Mouse (Mus musculus): ENCODE measurements around the gene Stkld1. TPM values are rescaled to one million over a fixed set of nuclear protein-coding genes. Genes with fewer than 3 reads are reported as not detected.
A peak's percentile ranks its signal among the peaks of the same experiment; 100 is the strongest.

The Stkld1 gene
- polyA plus RNA-seq, 1 experiment = 138 TPM

DNA sequence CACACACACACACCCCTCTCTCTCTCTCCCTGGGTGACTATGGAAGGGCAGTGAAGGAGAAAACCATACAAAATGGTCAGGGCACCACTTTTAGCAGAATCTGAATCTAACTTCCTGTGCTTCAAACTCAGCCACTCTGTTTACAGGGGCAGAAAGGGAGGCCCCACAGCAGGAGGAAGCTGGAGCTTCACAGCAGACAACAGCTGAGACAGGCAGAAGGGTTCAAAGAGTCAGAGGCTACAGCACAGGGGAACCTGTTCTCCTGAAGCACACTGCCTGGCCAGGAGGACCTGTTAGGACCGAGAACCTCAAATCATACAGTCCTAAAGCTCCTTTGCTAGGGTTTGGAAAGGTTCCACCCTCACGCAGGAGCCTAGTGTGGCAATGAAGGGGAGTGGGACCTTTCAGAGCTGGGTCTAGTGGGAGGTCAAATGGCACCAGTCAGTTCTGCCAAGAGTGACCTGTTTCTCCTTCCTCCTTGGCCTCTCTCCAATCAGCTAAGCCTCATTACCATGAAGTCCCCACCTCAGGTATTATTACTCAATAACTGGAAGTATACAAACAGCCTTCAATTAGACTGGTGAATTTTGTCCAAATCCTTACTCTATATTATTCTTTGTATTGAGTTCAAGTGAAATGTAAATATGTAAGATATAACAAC is 21.0 kb downstream of the Stkld1 start:
- no peak overlapping the region for H3K27ac ChIP-seq (ENCODE audit: control insufficient read depth, insufficient read depth, low read depth, low read length)
- no peaks in the 10 kb centered on the region for H3K27me3 ChIP-seq (ENCODE audit: control insufficient read depth, insufficient read depth, low read length)
- H3K4me3 ChIP-seq (ENCODE audit: control insufficient read depth, low read depth, low read length) = no peak overlapping the region
- no peaks in the 10 kb centered on the region for H3K4me1 ChIP-seq (ENCODE audit: control insufficient read depth, insufficient read depth, low read length)
- no peak for TF ChIP-seq CTCF (IDR thresholded peaks at IDR 0.05; ENCODE audit: control insufficient read depth, insufficient read depth, insufficient replicate concordance, low read depth, low read length)
- no peak for TF ChIP-seq POLR2A (IDR thresholded peaks at IDR 0.05; ENCODE audit: control insufficient read depth, low read depth, low read length)
- H3K36me3 ChIP-seq (ENCODE audit: control insufficient read depth, insufficient read depth, low read length) = no peaks in the 10 kb centered on the region; the same call in none of the 2 replicates

DNA sequence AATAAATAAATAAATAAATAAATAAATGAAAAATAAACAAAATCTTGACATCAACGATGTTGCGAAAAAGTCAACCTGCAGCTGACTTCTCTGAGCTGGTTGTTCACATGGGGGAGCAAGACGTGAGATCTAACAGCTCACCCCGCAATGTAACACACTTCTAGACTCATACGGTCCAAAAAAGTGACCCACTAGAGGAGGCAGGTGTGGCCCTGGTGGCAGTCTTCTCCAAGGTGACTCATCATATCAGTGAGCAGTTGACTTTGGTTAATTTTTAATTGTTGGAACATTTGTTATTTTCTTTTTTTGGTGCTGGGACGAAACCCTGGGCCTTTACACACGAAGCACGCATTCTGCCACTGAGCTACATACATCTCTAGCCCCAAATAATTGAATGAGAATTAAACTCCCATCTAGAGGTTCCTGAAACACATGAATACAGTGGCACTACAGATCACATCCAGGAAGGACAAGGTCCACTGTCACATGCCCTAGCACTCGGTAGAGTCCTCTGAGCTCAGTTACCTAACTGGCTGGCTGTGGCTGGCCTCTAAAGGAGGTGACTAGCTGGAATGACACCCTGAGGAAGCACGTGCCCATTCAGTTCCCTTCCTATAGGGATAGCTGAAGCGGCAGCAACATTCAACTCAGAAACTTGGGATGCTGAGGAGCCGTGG is 23.1 kb downstream of the Stkld1 start:
- no peaks in the 10 kb centered on the region; the same call in none of the 2 replicates for H3K36me3 ChIP-seq (ENCODE audit: control insufficient read depth, insufficient read depth, low read length)
- H3K27me3 ChIP-seq (ENCODE audit: control insufficient read depth, insufficient read depth, low read length) = no peaks in the 10 kb centered on the region
- H3K27ac ChIP-seq (ENCODE audit: control insufficient read depth, insufficient read depth, low read depth, low read length) = no peak overlapping the region
- H3K4me3 ChIP-seq (ENCODE audit: control insufficient read depth, low read depth, low read length) = no peak overlapping the region
- TF ChIP-seq CTCF (IDR thresholded peaks at IDR 0.05; ENCODE audit: control insufficient read depth, insufficient read depth, insufficient replicate concordance, low read depth, low read length) = no peak
- no peak for TF ChIP-seq POLR2A (IDR thresholded peaks at IDR 0.05; ENCODE audit: control insufficient read depth, low read depth, low read length)
- H3K4me1 ChIP-seq (ENCODE audit: control insufficient read depth, insufficient read depth, low read length) = no peaks in the 10 kb centered on the region

DNA sequence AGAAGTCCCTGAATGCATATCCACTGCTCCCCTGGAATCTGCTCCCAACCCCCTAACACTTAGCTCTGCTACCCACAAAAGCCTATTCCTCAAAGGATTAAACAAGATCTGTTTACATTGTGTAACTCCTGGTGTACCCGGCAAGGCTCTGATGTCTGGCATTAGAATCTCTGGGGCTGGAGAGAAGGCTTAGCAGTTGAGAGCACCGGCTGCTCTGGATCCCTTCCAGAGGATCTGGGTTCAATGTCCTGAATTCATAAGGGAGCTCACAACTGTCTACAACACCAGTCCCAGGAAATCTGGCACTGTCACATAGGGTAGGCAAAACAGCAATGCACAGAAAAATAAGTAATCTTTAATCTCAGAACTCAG is 23.6 kb downstream of the Stkld1 start:
- Histone ChIP-seq H3K4me3 (ENCODE audit: control insufficient read depth, low read depth, low read length) (no peak overlapping the region), H3K4me1 (ENCODE audit: control insufficient read depth, insufficient read depth, low read length) (no peaks in the 10 kb centered on the region), H3K27ac (ENCODE audit: control insufficient read depth, insufficient read depth, low read depth, low read length) (no peak overlapping the region), H3K27me3 (ENCODE audit: control insufficient read depth, insufficient read depth, low read length) (no peaks in the 10 kb centered on the region), H3K36me3 (ENCODE audit: control insufficient read depth, insufficient read depth, low read length) (no peaks in the 10 kb centered on the region; the same call in none of the 2 replicates)
- TF ChIP-seq CTCF (IDR thresholded peaks at IDR 0.05; ENCODE audit: control insufficient read depth, insufficient read depth, insufficient replicate concordance, low read depth, low read length) (no peak), POLR2A (IDR thresholded peaks at IDR 0.05; ENCODE audit: control insufficient read depth, low read depth, low read length) (no peak)

DNA sequence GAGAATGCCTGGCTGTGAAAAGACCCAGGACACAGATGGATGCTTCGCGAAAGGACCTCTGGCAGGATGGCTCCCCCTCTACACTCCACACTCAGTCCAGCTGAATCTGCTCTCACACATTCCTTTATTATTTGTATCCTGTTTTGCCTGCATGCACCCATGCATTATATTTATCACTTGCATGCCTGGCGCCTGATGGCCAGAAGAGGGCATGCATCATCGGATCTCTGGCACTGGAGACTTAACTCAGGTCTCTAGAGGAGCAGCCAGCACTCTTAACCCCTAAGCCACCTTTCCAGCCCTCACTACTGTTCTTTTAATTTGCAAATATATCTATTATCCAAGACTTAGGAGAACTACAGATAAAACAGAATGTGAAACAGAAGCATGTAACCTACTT is 26.9 kb downstream of the Stkld1 start:
- TF ChIP-seq POLR2A (IDR thresholded peaks at IDR 0.05; ENCODE audit: control insufficient read depth, low read depth, low read length) = no peak
- peak; percentile 7; the same call in 1 of the 2 replicates for TF ChIP-seq CTCF (IDR thresholded peaks at IDR 0.05; ENCODE audit: control insufficient read depth, insufficient read depth, insufficient replicate concordance, low read depth, low read length)
- no peak overlapping the region for H3K27ac ChIP-seq (ENCODE audit: control insufficient read depth, insufficient read depth, low read depth, low read length)
- H3K36me3 ChIP-seq (ENCODE audit: control insufficient read depth, insufficient read depth, low read length) = no peaks in the 10 kb centered on the region; the same call in none of the 2 replicates

DNA sequence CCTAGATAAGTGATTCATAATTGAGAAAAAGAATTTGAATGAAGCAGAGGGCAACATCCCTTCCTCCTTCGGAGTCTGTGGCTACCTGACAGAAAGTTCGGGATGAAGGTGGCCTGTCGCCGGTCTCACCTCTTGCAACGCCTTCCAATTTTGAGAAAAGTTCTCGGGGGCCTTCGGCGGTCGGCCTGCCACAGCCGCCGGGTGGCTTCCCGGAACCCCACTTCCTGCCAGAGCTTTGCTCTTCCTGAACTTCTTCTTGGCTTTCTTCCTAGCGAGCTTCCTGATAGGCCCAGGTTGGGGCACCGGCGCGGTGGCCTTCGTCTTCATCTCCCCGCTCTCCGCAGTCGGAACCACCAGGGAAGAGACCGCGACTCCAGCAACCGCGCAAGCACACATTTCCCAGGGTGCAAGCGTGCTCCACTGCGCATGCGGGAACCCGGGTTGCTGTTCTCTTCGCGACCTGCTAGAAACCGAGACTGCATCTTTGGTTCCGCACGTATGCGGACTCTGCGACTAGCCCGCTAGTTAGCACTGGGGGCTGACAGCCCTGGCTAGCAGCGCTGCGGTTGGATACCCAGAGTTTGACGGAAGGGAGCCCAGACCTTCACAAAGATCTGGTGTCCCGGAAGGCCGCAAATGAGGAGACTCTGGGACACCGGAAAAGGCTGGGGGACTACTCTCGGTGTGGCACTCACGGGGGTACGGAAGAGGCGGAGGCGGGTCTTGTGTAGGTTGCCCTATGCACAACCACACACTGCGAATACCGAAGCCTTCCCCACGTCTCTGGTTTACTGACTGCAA is 30.3 kb downstream of the Stkld1 start, which contains the start of gene Rexo4:
Rexo4 (minus strand) TSS at position 464 of the 801 bp plus-strand sequence.
- Histone ChIP-seq H3K27me3 (ENCODE audit: control insufficient read depth, insufficient read depth, low read length) (no peaks in the 10 kb centered on the region), H3K4me1 (ENCODE audit: control insufficient read depth, insufficient read depth, low read length) (peaks cover 5% of the 10 kb centered on the region), H3K4me3 (ENCODE audit: control insufficient read depth, low read depth, low read length) (peak within 1 kb of the TSS; percentile 94), H3K36me3 (ENCODE audit: control insufficient read depth, insufficient read depth, low read length) (no peaks in the 10 kb centered on the region), H3K27ac (ENCODE audit: control insufficient read depth, insufficient read depth, low read depth, low read length) (peak within 1 kb of the TSS; percentile 96)
- TF ChIP-seq CTCF (IDR thresholded peaks at IDR 0.05; ENCODE audit: control insufficient read depth, insufficient read depth, insufficient replicate concordance, low read depth, low read length) (no peak), POLR2A (IDR thresholded peaks at IDR 0.05; ENCODE audit: control insufficient read depth, low read depth, low read length) (peak; percentile 63; the same call in 1 of the 2 replicates)

More for the DNA sequence above, 26.9 kb downstream of the Stkld1 start:
- H3K4me1 ChIP-seq (ENCODE audit: control insufficient read depth, insufficient read depth, low read length) = peaks cover 5% of the 10 kb centered on the region
- no peaks in the 10 kb centered on the region for H3K27me3 ChIP-seq (ENCODE audit: control insufficient read depth, insufficient read depth, low read length)
- H3K4me3 ChIP-seq (ENCODE audit: control insufficient read depth, low read depth, low read length) = no peak overlapping the region

DNA sequence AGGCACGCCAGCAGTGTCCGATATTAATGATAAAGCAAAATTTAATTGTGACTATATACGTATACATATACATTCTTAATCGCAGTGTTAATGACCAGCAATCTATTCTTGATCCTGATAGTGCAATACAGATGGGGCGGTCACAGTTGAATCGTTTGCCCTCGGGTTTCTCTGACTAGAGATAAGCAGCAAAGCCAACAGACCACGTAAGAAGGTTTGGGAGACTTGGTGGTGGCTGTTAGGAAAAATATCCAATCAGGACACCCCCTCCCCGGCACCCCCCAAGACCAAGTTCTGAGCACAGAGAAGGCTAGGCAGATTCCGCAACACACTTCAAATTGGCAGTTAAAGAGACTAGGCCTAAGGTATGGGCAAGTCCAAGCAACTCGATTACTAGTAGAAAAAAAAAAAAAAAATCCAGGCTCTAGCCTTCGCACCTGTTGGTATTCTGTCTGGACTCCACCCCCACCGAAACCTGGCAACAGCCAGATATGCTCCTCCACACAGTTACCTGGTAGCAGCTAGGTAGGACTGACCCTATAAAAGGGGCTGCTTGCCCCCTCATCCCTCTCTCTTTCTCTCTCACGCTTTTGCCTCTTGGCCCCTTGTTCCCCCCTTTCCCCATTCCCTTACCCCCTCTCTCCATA is 31.0 kb downstream of the Stkld1 start:
- peak overlapping the region; percentile 94 for H3K4me3 ChIP-seq (ENCODE audit: control insufficient read depth, low read depth, low read length)
- H3K27ac ChIP-seq (ENCODE audit: control insufficient read depth, insufficient read depth, low read depth, low read length) = peak overlapping the region; percentile 96
- no peaks in the 10 kb centered on the region for H3K36me3 ChIP-seq (ENCODE audit: control insufficient read depth, insufficient read depth, low read length)
- TF ChIP-seq POLR2A (IDR thresholded peaks at IDR 0.05; ENCODE audit: control insufficient read depth, low read depth, low read length) = no peak
- no peak for TF ChIP-seq CTCF (IDR thresholded peaks at IDR 0.05; ENCODE audit: control insufficient read depth, insufficient read depth, insufficient replicate concordance, low read depth, low read length)
- H3K4me1 ChIP-seq (ENCODE audit: control insufficient read depth, insufficient read depth, low read length) = peaks cover 5% of the 10 kb centered on the region
- H3K27me3 ChIP-seq (ENCODE audit: control insufficient read depth, insufficient read depth, low read length) = no peaks in the 10 kb centered on the region

Data from testis, adult 2 months (tissue).